Mouse (Mus musculus) hindbrain, embryonic 11.5 days (tissue): ENCODE results near the gene Nme1. TPM values are rescaled to one million over a fixed set of nuclear protein-coding genes. Genes with fewer than 3 reads are reported as not detected.

ENCODE experiments used
- ATAC-seq: fragments of 200-750 bp; cut with Nextera tagmentation; 2 replicates; pipeline ENCODE4 v1.8.0; 2017; ENCODE audit warnings: mild to moderate bottlenecking, moderate TSS enrichment, moderate library complexity; ENCODE audit not compliant: low FRiP score
- DNase-seq: peaks from one replicate; pipeline ENCODE4 v3.0.0-alpha.2; 2015; ENCODE audit warnings: low spot score
- H3K27ac ChIP-seq: fragments of 300-500 bp; sonication (generic); 2 replicates; pipeline ENCODE4 v1.5.1; 2014; ENCODE audit warnings: mild to moderate bottlenecking, low read depth, low read length
- H3K27me3 ChIP-seq: fragments of 300-500 bp; sonication (generic); 2 replicates; pipeline ENCODE4 v1.6.1; 2014; ENCODE audit warnings: mild to moderate bottlenecking, low read length, moderate library complexity, mixed read lengths; ENCODE audit not compliant: control insufficient read depth, insufficient read depth
- H3K36me3 ChIP-seq: fragments of 300-500 bp; sonication (generic); 2 replicates; pipeline ENCODE4 v1.6.1; 2014; ENCODE audit warnings: mild to moderate bottlenecking, low read length, moderate library complexity, mixed read lengths; ENCODE audit not compliant: control insufficient read depth, insufficient read depth
- H3K4me1 ChIP-seq: fragments of 300-500 bp; sonication (generic); replicated peaks from 2 replicates; pipeline ENCODE4 v1.6.1; 2014; ENCODE audit warnings: low read length, mixed read lengths; ENCODE audit not compliant: control insufficient read depth, insufficient read depth
- H3K4me2 ChIP-seq: fragments of 300-500 bp; sonication (generic); replicated peaks from 2 replicates; pipeline ENCODE4 v1.6.1; 2014; ENCODE audit warnings: mild to moderate bottlenecking, low read depth, low read length
- H3K4me3 ChIP-seq: fragments of 300-500 bp; sonication (generic); 2 replicates; pipeline ENCODE4 v1.5.1; 2014; ENCODE audit warnings: low read depth, low read length
- H3K9ac ChIP-seq: fragments of 300-500 bp; sonication (generic); 2 replicates; pipeline ENCODE4 v1.6.1; 2014; ENCODE audit warnings: low read depth, low read length
- H3K9me3 ChIP-seq: fragments of 300-500 bp; sonication (generic); 2 replicates; pipeline ENCODE4 v1.6.1; 2016; ENCODE audit warnings: low read length; ENCODE audit not compliant: control insufficient read depth
- WGBS: fragments of 180-500 bp; shearing (Covaris S2); extraction: QIAGEN DNeasy Blood & Tissue Kit; methylation state at CpG from one replicate; pipeline ENCODE4 v1.1.7; 2014; 5-methylcytosine and 5-hydroxymethylcytosine counted together
- polyA plus RNA-seq: library from polyadenylated mRNA; unstranded; fragments of >200 nt; fragmentation: Nextera tagmentation; extraction: Ambion mirVana; gene quantifications from 2 replicates; pipeline ENCODE4 v1.2.1, GENCODE M21; 2014

The Nme1 gene
- polyA plus RNA-seq, 1 experiment from 2014 or later = 198 TPM

- Histone ChIP-seq H3K9ac (no peak overlapping the region), H3K36me3 (peaks cover 8% of the 10 kb centered on the region; the same call in 1 of the 2 replicates), H3K4me3 (no peak overlapping the region), H3K4me2 (no peak overlapping the region), H3K27ac (no peak overlapping the region), H3K27me3 (no peaks in the 10 kb centered on the region), H3K9me3 (no peaks in the 10 kb centered on the region), H3K4me1 (no peaks in the 10 kb centered on the region)
- ATAC-seq (no peak), DNase-seq (no peak)
- 92% methylated on average over 6 of the region's 6 CpGs for WGBS
Measured at GRCm38 (mm10) chr11:93969171-93969570, 850 bp upstream of the Nme1 start.

- ATAC-seq (no peak), DNase-seq (no peak)
- Histone ChIP-seq H3K36me3 (peaks cover 11% of the 10 kb centered on the region; the same call in 1 of the 2 replicates), H3K9ac (no peak overlapping the region), H3K4me2 (peak overlapping the region; percentile 28; the same call in 1 of the 2 replicates), H3K4me1 (no peaks in the 10 kb centered on the region), H3K4me3 (no peak overlapping the region), H3K27ac (no peak overlapping the region), H3K9me3 (no peaks in the 10 kb centered on the region), H3K27me3 (no peaks in the 10 kb centered on the region)
- WGBS = 51% methylated on average over 6 of the region's 6 CpGs
Measured at GRCm38 (mm10) chr11:93968848-93969128, 467 bp upstream of the Nme1 start.

- no peaks in the 10 kb centered on the region for H3K9me3 ChIP-seq
- peak overlapping the region; percentile 81 for H3K4me3 ChIP-seq
- DNase-seq = peak; percentile 39
- peak overlapping the region; percentile 56; the same call in 1 of the 2 replicates for H3K27ac ChIP-seq
- WGBS = 5% methylated on average over 11 of the region's 11 CpGs
- peaks cover 14% of the 10 kb centered on the region; the same call in 1 of the 2 replicates for H3K36me3 ChIP-seq
- H3K9ac ChIP-seq = peak overlapping the region; percentile 89
- ATAC-seq = 0 out of 2 replicates have a peak, but pooled peaks have one; percentile 8
- no peaks in the 10 kb centered on the region for H3K27me3 ChIP-seq
- H3K4me2 ChIP-seq = peak overlapping the region; percentile 80
- H3K4me1 ChIP-seq = no peaks in the 10 kb centered on the region
Measured at GRCm38 (mm10) chr11:93967381-93967780, 940 bp downstream of the Nme1 start.

GRCm38 (mm10) chr11:93965391-93965790 is 2.9 kb downstream of the Nme1 start:
- no peak overlapping the region for H3K4me3 ChIP-seq
- H3K27me3 ChIP-seq = no peaks in the 10 kb centered on the region
- DNase-seq (no peak), ATAC-seq (no peak)
- H3K36me3 ChIP-seq = peaks cover 21% of the 10 kb centered on the region
- no peak overlapping the region for H3K4me2 ChIP-seq
- no peak overlapping the region for H3K9ac ChIP-seq
- H3K9me3 ChIP-seq = no peaks in the 10 kb centered on the region
- no peaks in the 10 kb centered on the region for H3K4me1 ChIP-seq
- no peak overlapping the region for H3K27ac ChIP-seq
- WGBS = 93% methylated on average over 6 of the region's 6 CpGs

GRCm38 (mm10) chr11:93963013-93963412 is 5.3 kb downstream of the Nme1 start:
- DNase-seq (no peak), ATAC-seq (no peak)
- Histone ChIP-seq H3K27me3 (no peaks in the 10 kb centered on the region), H3K9me3 (no peaks in the 10 kb centered on the region), H3K36me3 (peaks cover 22% of the 10 kb centered on the region), H3K4me3 (no peak overlapping the region), H3K27ac (no peak overlapping the region), H3K4me2 (no peak overlapping the region), H3K9ac (no peak overlapping the region), H3K4me1 (no peaks in the 10 kb centered on the region)
- WGBS = 86% methylated on average over 4 of the region's 4 CpGs

- WGBS = 92% methylated on average over 6 of the region's 6 CpGs
Measured at GRCm38 (mm10) chr11:93961482-93961881, 6.8 kb downstream of the Nme1 start.

GRCm38 (mm10) chr11:93957746-93958145 is 10.6 kb downstream of the Nme1 start:
- H3K27ac ChIP-seq = no peak overlapping the region
- no peak overlapping the region for H3K4me3 ChIP-seq
- WGBS = 77% methylated on average over 4 of the region's 4 CpGs
- H3K9ac ChIP-seq = no peak overlapping the region
- H3K9me3 ChIP-seq = no peaks in the 10 kb centered on the region
- DNase-seq (no peak), ATAC-seq (no peak)
- H3K4me1 ChIP-seq = peaks cover 3% of the 10 kb centered on the region; the same call in 1 of the 2 replicates
- H3K27me3 ChIP-seq = no peaks in the 10 kb centered on the region
- no peak overlapping the region for H3K4me2 ChIP-seq
- H3K36me3 ChIP-seq = peaks cover 9% of the 10 kb centered on the region

More at GRCm38 (mm10) chr11:93961482-93961881, 6.8 kb downstream of the Nme1 start:
- Histone ChIP-seq H3K4me2 (no peak overlapping the region), H3K27me3 (no peaks in the 10 kb centered on the region), H3K4me1 (no peaks in the 10 kb centered on the region), H3K9me3 (no peaks in the 10 kb centered on the region), H3K36me3 (peaks cover 22% of the 10 kb centered on the region), H3K27ac (no peak overlapping the region), H3K4me3 (no peak overlapping the region), H3K9ac (no peak overlapping the region)
- no peak for DNase-seq
- no peak for ATAC-seq

- H3K27me3 ChIP-seq = no peaks in the 10 kb centered on the region
- WGBS = 86% methylated on average over 2 of the region's 2 CpGs
- H3K4me2 ChIP-seq = no peak overlapping the region
- H3K9me3 ChIP-seq = no peaks in the 10 kb centered on the region
- ATAC-seq (no peak), DNase-seq (no peak)
- no peak overlapping the region for H3K4me3 ChIP-seq
- no peak overlapping the region for H3K9ac ChIP-seq
- peaks cover 8% of the 10 kb centered on the region for H3K36me3 ChIP-seq
- peaks cover 3% of the 10 kb centered on the region; the same call in 1 of the 2 replicates for H3K4me1 ChIP-seq
- H3K27ac ChIP-seq = 0 out of 2 replicates have a peak overlapping the region, but pooled peaks have one; percentile 20
Measured at GRCm38 (mm10) chr11:93957031-93957555, 11.2 kb downstream of the Nme1 start.

GRCm38 (mm10) chr11:93956159-93956558 is 12.2 kb downstream of the Nme1 start, which contains the start of gene Nme2:
Nme2 (minus strand) TSS chr11:93956259.
- Histone ChIP-seq H3K4me3 (peak within 1 kb of the TSS; percentile 62), H3K9ac (peak within 1 kb of the TSS; percentile 73), H3K4me2 (peak within 1 kb of the TSS; percentile 81), H3K27me3 (no peaks in the 10 kb centered on the region), H3K36me3 (peaks cover 10% of the 10 kb centered on the region), H3K27ac (peak within 1 kb of the TSS; percentile 80), H3K4me1 (peaks cover 3% of the 10 kb centered on the region; the same call in 1 of the 2 replicates), H3K9me3 (no peaks in the 10 kb centered on the region)
- WGBS = 6% methylated on average over 6 of the region's 6 CpGs
- no peak for DNase-seq
- ATAC-seq = peak; percentile 41
